Mouse (Mus musculus) ES-E14 (cell line): ENCODE measurements around the gene Mfsd4b3. TPM values are rescaled to one million over a fixed set of nuclear protein-coding genes. Genes with fewer than 3 reads are reported as not detected.

ENCODE experiments used
- DNase-seq: peaks from one replicate; pipeline ENCODE4 v3.0.0-alpha.2; 2013; ENCODE audit warnings: low read depth, low spot score
- H3K27ac ChIP-seq: 2 replicates; pipeline ENCODE4 v1.5.1; 2012; ENCODE audit warnings: low read depth, mild to moderate bottlenecking, low read length, moderate library complexity, mixed read lengths; ENCODE audit not compliant: poor library complexity, insufficient read depth, severe bottlenecking
- H3K36me3 ChIP-seq: 2 replicates; pipeline ENCODE4 v1.6.1; 2012; ENCODE audit warnings: mild to moderate bottlenecking, low read length, moderate library complexity, mixed read lengths; ENCODE audit not compliant: control insufficient read depth, poor library complexity, insufficient read depth, severe bottlenecking
- H3K4me1 ChIP-seq, 2 experiments: fragments of 150-350 bp in 1 of 2; sonication (generic) in 1 of 2; 2 replicates each; pipeline ENCODE4 v1.6.1; 2012; ENCODE audit warnings: low read length in 2 of 2, mild to moderate bottlenecking in 1 of 2, mixed read lengths in 1 of 2; ENCODE audit not compliant: control insufficient read depth in 2 of 2, insufficient read depth in 2 of 2, poor library complexity in 1 of 2
- H3K4me3 ChIP-seq, 2 experiments: fragments of 150-350 bp in 1 of 2; sonication (generic) in 1 of 2; 2 replicates each; pipeline ENCODE4 v1.5.1; 2012; ENCODE audit warnings: low read length in 2 of 2, low read depth in 1 of 2, mild to moderate bottlenecking in 1 of 2, mixed read lengths in 1 of 2; ENCODE audit not compliant: insufficient read depth in 1 of 2, poor library complexity in 1 of 2, severe bottlenecking in 1 of 2
- H3K9ac ChIP-seq: 2 replicates; pipeline ENCODE4 v1.6.1; 2012; ENCODE audit warnings: low read depth, mild to moderate bottlenecking, low read length, mixed read lengths; ENCODE audit not compliant: poor library complexity, insufficient read depth, severe bottlenecking
- H3K9me3 ChIP-seq: fragments of 150-350 bp; sonication (generic); 2 replicates; pipeline ENCODE4 v1.6.1; 2012; ENCODE audit warnings: low read depth, mild to moderate bottlenecking, low read length; ENCODE audit not compliant: control insufficient read depth, insufficient read depth
- CHD2 ChIP-seq: IDR thresholded peaks from 2 replicates; pipeline ENCODE4 v1.6.1; 2014; ENCODE audit warnings: mild to moderate bottlenecking, low read depth, low read length, inconsistent platforms
- HCFC1 ChIP-seq: IDR thresholded peaks from 2 replicates; pipeline ENCODE4 v1.6.1; 2012; ENCODE audit warnings: low read length, inconsistent platforms, borderline replicate concordance; ENCODE audit not compliant: insufficient read depth
- MAFK ChIP-seq: IDR thresholded peaks from 2 replicates; pipeline ENCODE4 v1.6.1; 2014; ENCODE audit warnings: mild to moderate bottlenecking, low read depth, low read length, inconsistent platforms; ENCODE audit not compliant: insufficient read depth
- ZC3H11A ChIP-seq: IDR thresholded peaks from 2 replicates; pipeline ENCODE4 v1.6.1; 2012; ENCODE audit warnings: low read depth, mild to moderate bottlenecking, inconsistent platforms, low read length, borderline replicate concordance
- ZNF384 ChIP-seq: IDR thresholded peaks from 2 replicates; pipeline ENCODE4 v1.6.1; 2012; ENCODE audit warnings: low read depth, low read length, inconsistent platforms
- in situ Hi-C, 2 experiments: fragments of 600-800 bp; cut with MboI; formaldehyde crosslinking; loops; one replicate each; pipeline ENCODE4 v1.15.1; 2025; ENCODE audit warnings: low sequenced_read_pairs in 2 of 2, inconsistent platforms in 1 of 2; ENCODE audit not compliant: unreplicated experiment in 2 of 2
- total RNA-seq: library from RNA; depleted of rRNA; stranded (reverse); fragments of 300-350 nt; gene quantifications from 2 replicates; pipeline ENCODE4 v1.2.3, GENCODE M21; 2012

Mfsd4b3 gene
- total RNA-seq, 1 experiment, result 0.18 TPM

- in situ Hi-C loops, result no loop called here
- H3K4me3 ChIP-seq, result no peak overlapping the region
- no peaks in the 10 kb centered on the region for H3K4me1 ChIP-seq
- no peak overlapping the region for H3K9ac ChIP-seq
- no peak overlapping the region for H3K27ac ChIP-seq
- DNase-seq, result no peak
- H3K9me3 ChIP-seq, result no peaks in the 10 kb centered on the region
- H3K36me3 ChIP-seq, result no peaks in the 10 kb centered on the region
- TF ChIP-seq ZNF384, result no peak
- TF ChIP-seq HCFC1, result no peak
- no peak for TF ChIP-seq CHD2
- no peak for TF ChIP-seq MAFK
- TF ChIP-seq ZC3H11A, result no peak
Measured at GRCm38 (mm10) chr10:39961906-39962305, 2.0 kb upstream of the Mfsd4b3 start.

- in situ Hi-C loops, result no loop called here
Measured at GRCm38 (mm10) chr10:39960441-39960822, 479 bp upstream of the Mfsd4b3 start.

GRCm38 (mm10) chr10:39958266-39958665 is 1.7 kb downstream of the Mfsd4b3 start:
- Histone ChIP-seq H3K9ac (no peak overlapping the region), H3K4me1 (no peaks in the 10 kb centered on the region), H3K36me3 (no peaks in the 10 kb centered on the region), H3K9me3 (no peaks in the 10 kb centered on the region), H3K4me3 (no peak overlapping the region), H3K27ac (no peak overlapping the region)
- in situ Hi-C loops, result loop anchor here in 1 of 2 experiments (5.0 kb wide), 1 partner anchor 254 kb away; no protein-coding TSS in a partner anchor
- DNase-seq, result no peak
- TF ChIP-seq CHD2 (no peak), MAFK (no peak)

More at GRCm38 (mm10) chr10:39960441-39960822, 479 bp upstream of the Mfsd4b3 start:
- H3K4me3 ChIP-seq, result 0 out of 4 replicates have a peak overlapping the region, but pooled peaks of 1 of the 2 experiments have one; percentile 8
- H3K9me3 ChIP-seq, result no peaks in the 10 kb centered on the region
- H3K4me1 ChIP-seq, result no peaks in the 10 kb centered on the region
- H3K36me3 ChIP-seq, result no peaks in the 10 kb centered on the region
- no peak for DNase-seq
- TF ChIP-seq CHD2, result no peak
- TF ChIP-seq HCFC1, result no peak
- no peak for TF ChIP-seq ZC3H11A
- TF ChIP-seq ZNF384, result no peak
- TF ChIP-seq MAFK, result no peak
- no peak overlapping the region for H3K9ac ChIP-seq
- H3K27ac ChIP-seq, result no peak overlapping the region

- H3K9ac ChIP-seq, result no peak overlapping the region
- no peaks in the 10 kb centered on the region for H3K4me1 ChIP-seq
- H3K9me3 ChIP-seq, result no peaks in the 10 kb centered on the region
- no peak overlapping the region for H3K27ac ChIP-seq
- no peaks in the 10 kb centered on the region for H3K36me3 ChIP-seq
- H3K4me3 ChIP-seq, result no peak overlapping the region
- DNase-seq, result no peak
- TF ChIP-seq ZC3H11A, result no peak
- no peak for TF ChIP-seq CHD2
- TF ChIP-seq HCFC1, result no peak
- no peak for TF ChIP-seq ZNF384
- no peak for TF ChIP-seq MAFK
- in situ Hi-C loops, result loop anchor here in 1 of 2 experiments (5.0 kb wide), 1 partner anchor 256 kb away; no protein-coding TSS in a partner anchor
Measured at GRCm38 (mm10) chr10:39956340-39956878, 3.5 kb downstream of the Mfsd4b3 start.

GRCm38 (mm10) chr10:39955163-39955562 is 4.8 kb downstream of the Mfsd4b3 start:
- no peak for DNase-seq
- in situ Hi-C loops, result loop anchor here in 1 of 2 experiments (5.0 kb wide), 1 partner anchor 257 kb away; no protein-coding TSS in a partner anchor
- Histone ChIP-seq H3K27ac (no peak overlapping the region), H3K4me3 (no peak overlapping the region), H3K9me3 (no peaks in the 10 kb centered on the region), H3K4me1 (no peaks in the 10 kb centered on the region), H3K36me3 (no peaks in the 10 kb centered on the region), H3K9ac (no peak overlapping the region)
- TF ChIP-seq ZNF384 (no peak), HCFC1 (no peak), ZC3H11A (no peak), CHD2 (no peak), MAFK (no peak)
